Mouse (Mus musculus): ENCODE measurements around the gene Mcee.

DNA sequence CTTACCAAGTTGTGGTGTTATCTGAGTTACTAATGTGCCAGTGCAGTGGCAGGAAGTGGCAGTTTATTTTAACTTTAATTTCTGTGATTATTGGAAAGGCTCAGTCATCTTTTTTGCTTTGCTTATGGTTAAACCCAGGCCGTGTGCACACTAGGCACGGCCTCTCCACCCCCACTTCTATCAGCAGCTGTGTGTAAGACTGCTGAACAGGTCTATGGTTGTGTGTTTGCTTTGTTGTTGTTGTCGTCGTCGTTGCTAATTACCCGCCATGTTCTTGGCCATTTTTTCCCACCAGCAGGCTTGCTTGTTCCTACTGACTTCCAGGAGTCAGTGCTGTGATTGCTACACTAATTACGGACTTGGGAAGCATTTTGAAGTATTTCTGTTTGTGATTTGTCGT is 48.1 kb downstream of the Mcee start:
- TF ChIP-seq ELF1 (IDR thresholded peaks at IDR 0.05; ENCODE audit: low read depth, low read length), result no peak
- TF ChIP-seq MEF2A (IDR thresholded peaks at IDR 0.05; ENCODE audit: extremely low read depth, insufficient replicate concordance, low read depth, low read length, poor library complexity, severe bottlenecking), result no peak
- no peak for TF ChIP-seq CTCF (IDR thresholded peaks at IDR 0.05 in 2 of 3, conservative IDR thresholded peaks at IDR 0.05 in 1 of 3; ENCODE audit: control insufficient read depth in 1 of 3, insufficient read depth in 1 of 3, low read depth in 2 of 3, low read length in 3 of 3, poor library complexity in 1 of 3, severe bottlenecking in 1 of 3)
- TF ChIP-seq ZKSCAN1 (IDR thresholded peaks at IDR 0.05; ENCODE audit: low read depth, low read length), result no peak
- TF ChIP-seq ZNF384 (IDR thresholded peaks at IDR 0.05; ENCODE audit: low read depth, low read length), result no peak
- TF ChIP-seq UBTF (IDR thresholded peaks at IDR 0.05; ENCODE audit: borderline replicate concordance, insufficient read depth, low read depth, low read length), result no peak
- no peak for TF ChIP-seq E2F4 (IDR thresholded peaks at IDR 0.05; ENCODE audit: borderline replicate concordance, low read depth, low read length)
- TF ChIP-seq NRF1 (IDR thresholded peaks at IDR 0.05; ENCODE audit: insufficient read depth, low read depth, low read length, poor library complexity, severe bottlenecking), result no peak
- no peak for TF ChIP-seq ZMIZ1 (IDR thresholded peaks at IDR 0.05; ENCODE audit: low read depth, low read length)
- no peak for TF ChIP-seq SIN3A (IDR thresholded peaks at IDR 0.05; ENCODE audit: low read length)
- no peak for TF ChIP-seq NELFE (IDR thresholded peaks at IDR 0.05; ENCODE audit: low read depth, low read length)
- TF ChIP-seq MAZ (IDR thresholded peaks at IDR 0.05; ENCODE audit: low read depth, low read length), result no peak
- TF ChIP-seq TAL1 (IDR thresholded peaks at IDR 0.05; ENCODE audit: low read length), result no peak

Data from MEL (cell line).